Mouse (Mus musculus) thymus, adult 2 months (tissue): ENCODE data around the gene Erc2.

ENCODE experiments used
- CTCF ChIP-seq: fragments of 200-500 bp; IDR thresholded peaks from 2 replicates; pipeline ENCODE4 v1.5.1; 2012; ENCODE audit warnings: mild to moderate bottlenecking, control low read depth, low read length, moderate library complexity, borderline replicate concordance; ENCODE audit not compliant: control insufficient read depth, poor library complexity, insufficient read depth; ENCODE audit errors: extremely low read depth
- POLR2A ChIP-seq: fragments of 200-500 bp; IDR thresholded peaks from 2 replicates; pipeline ENCODE4 v1.6.1; 2012; ENCODE audit warnings: mild to moderate bottlenecking, low read length, control low read depth, moderate library complexity; ENCODE audit not compliant: control insufficient read depth, poor library complexity, insufficient read depth; ENCODE audit errors: extremely low read depth

DNA sequence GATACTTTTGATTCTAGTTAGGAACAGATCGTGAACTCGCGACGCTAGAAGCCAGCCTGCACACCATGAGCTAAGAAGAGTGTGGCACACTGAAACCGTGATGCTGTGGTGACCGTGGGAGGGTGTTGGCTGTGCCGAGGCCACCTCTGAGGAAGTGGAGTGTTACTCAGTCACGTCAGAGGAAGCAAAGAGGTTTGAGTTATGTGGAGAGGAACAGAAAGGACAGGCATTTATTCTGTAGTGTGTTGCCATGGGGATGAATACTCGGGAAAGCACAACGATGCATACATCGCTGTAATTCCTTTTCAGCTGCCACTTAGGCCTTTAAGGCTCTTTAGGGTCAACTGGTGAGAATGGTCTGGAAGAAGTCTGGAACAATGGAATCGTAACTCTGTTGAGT is 445.8 kb downstream of the Erc2 start:
- TF ChIP-seq CTCF: no peak
- TF ChIP-seq POLR2A: no peak
